Mouse (Mus musculus): ENCODE results near the gene Rps6kb2. TPM values are rescaled to one million over a fixed set of nuclear protein-coding genes. Genes with fewer than 3 reads are reported as not detected.
A peak's percentile ranks its signal among the peaks of the same experiment; 100 is the strongest.

Gene Rps6kb2
- polyA plus RNA-seq, 1 experiment from 2014 or later = 46.8 TPM

DNA sequence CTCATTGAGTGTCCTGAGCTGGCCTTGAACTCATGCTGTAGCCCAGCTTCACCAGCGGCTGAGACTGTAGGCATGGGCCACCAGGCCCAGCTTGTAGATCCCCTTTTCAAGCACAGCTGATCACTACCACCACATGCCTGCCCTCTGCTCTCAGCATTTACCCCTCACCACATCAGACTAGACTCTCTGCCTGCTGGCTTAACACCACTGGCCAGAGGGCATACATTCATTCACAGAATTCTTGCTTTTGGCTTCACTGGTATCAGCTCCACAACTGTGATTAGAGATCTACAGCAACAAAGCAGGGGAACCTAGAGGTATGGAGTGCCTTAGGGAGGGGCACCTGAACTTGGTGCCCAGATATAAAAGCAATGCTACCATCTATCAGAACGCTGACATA is 42.7 kb downstream of the Rps6kb2 start:
- ATAC-seq (ENCODE audit: low FRiP score) (no peak; the same call in 1 of the 2 replicates), DNase-seq (ENCODE audit: low spot score, missing footprints) (no peak)
- Histone ChIP-seq H3K9me3 (ENCODE audit: control insufficient read depth, low read length) (no peaks in the 10 kb centered on the region), H3K36me3 (ENCODE audit: control insufficient read depth, insufficient read depth, low read length) (no peaks in the 10 kb centered on the region), H3K4me1 (ENCODE audit: control insufficient read depth, insufficient read depth, low read length) (peaks cover 8% of the 10 kb centered on the region), H3K27ac (ENCODE audit: low read depth, low read length) (no peak overlapping the region), H3K9ac (ENCODE audit: low read length) (no peak overlapping the region), H3K4me2 (peak overlapping the region; percentile 44), H3K4me3 (ENCODE audit: low read depth, low read length) (no peak overlapping the region), H3K27me3 (ENCODE audit: control insufficient read depth, insufficient read depth, low read length) (no peaks in the 10 kb centered on the region)
- 92% methylated on average over 2 of the region's 2 CpGs for WGBS

DNA sequence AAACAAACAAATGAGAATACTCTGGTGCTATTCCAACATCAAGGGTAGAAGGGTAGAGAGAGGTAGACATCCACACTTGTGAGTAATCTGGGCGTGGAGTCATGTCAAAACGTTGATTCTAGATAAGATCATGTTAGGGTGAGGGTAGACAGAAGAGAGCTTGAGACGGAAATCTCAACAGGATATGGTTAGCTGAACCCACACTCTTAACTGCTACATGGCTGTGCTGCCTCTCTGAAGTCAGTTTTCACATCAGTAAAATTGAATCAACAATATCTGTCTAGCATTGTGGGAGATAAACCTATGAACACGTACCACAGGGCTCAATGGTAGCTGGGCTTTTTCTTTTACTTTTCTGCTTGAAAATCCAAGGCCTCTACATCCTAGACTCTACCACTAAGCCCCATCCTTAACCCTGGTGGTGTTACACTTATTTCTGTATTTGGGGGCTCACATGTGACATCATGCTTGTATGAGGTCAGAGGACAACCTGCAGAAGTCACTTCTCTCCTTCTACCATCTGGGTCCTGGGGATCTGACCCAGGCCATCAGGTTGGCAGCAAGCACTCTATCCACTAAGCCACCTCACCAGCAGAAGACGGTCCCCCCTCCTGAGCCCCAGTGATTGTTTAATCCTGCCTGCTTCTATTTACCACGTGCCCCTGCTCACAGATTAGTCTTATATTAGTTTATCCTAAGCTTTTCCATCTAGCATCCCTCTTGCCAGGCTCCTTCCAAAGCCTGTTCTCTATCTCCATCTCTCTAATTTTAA is 43.3 kb downstream of the Rps6kb2 start:
- H3K4me1 ChIP-seq (ENCODE audit: control insufficient read depth, insufficient read depth, low read length) = peaks cover 5% of the 10 kb centered on the region
- ATAC-seq (ENCODE audit: low FRiP score) = no peak
- no peak overlapping the region for H3K4me3 ChIP-seq (ENCODE audit: low read depth, low read length)
- no peak for DNase-seq (ENCODE audit: low spot score, missing footprints)
- H3K9me3 ChIP-seq (ENCODE audit: control insufficient read depth, low read length) = no peaks in the 10 kb centered on the region
- H3K36me3 ChIP-seq (ENCODE audit: control insufficient read depth, insufficient read depth, low read length) = no peaks in the 10 kb centered on the region
- H3K27me3 ChIP-seq (ENCODE audit: control insufficient read depth, insufficient read depth, low read length) = no peaks in the 10 kb centered on the region
- WGBS = 91% methylated on average over 6 of the region's 6 CpGs
- H3K9ac ChIP-seq (ENCODE audit: low read length) = no peak overlapping the region
- no peak overlapping the region for H3K27ac ChIP-seq (ENCODE audit: low read depth, low read length)
- H3K4me2 ChIP-seq = no peak overlapping the region

DNA sequence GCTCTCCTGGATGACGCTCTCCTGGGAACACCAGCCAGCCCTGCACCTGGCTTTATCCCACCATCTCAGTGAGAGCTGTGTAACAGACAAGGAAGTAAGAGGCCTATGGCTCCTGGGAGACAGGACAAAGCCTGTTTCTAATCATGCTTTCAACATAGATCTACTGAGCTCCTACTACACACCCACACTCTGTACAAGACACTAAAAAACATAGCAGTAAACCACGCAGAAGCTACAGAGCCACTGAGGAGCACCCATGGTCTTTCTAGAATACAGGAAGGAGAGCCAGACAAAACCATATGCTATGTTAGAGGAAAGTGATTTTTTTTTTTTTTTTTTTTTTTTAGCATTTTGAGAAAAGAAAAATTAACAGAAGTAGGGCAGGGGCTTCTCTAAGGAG is 44.8 kb downstream of the Rps6kb2 start:
- peaks cover 5% of the 10 kb centered on the region for H3K36me3 ChIP-seq (ENCODE audit: control insufficient read depth, insufficient read depth, low read length)
- no peak overlapping the region for H3K27ac ChIP-seq (ENCODE audit: low read depth, low read length)
- ATAC-seq (ENCODE audit: low FRiP score) = no peak
- H3K4me2 ChIP-seq = no peak overlapping the region
- DNase-seq (ENCODE audit: low spot score, missing footprints) = no peak
- H3K9me3 ChIP-seq (ENCODE audit: control insufficient read depth, low read length) = no peaks in the 10 kb centered on the region
- peaks cover 5% of the 10 kb centered on the region for H3K4me1 ChIP-seq (ENCODE audit: control insufficient read depth, insufficient read depth, low read length)
- WGBS = 97% methylated on average over 2 of the region's 2 CpGs
- H3K27me3 ChIP-seq (ENCODE audit: control insufficient read depth, insufficient read depth, low read length) = no peaks in the 10 kb centered on the region
- H3K4me3 ChIP-seq (ENCODE audit: low read depth, low read length) = no peak overlapping the region
- H3K9ac ChIP-seq (ENCODE audit: low read length) = no peak overlapping the region

DNA sequence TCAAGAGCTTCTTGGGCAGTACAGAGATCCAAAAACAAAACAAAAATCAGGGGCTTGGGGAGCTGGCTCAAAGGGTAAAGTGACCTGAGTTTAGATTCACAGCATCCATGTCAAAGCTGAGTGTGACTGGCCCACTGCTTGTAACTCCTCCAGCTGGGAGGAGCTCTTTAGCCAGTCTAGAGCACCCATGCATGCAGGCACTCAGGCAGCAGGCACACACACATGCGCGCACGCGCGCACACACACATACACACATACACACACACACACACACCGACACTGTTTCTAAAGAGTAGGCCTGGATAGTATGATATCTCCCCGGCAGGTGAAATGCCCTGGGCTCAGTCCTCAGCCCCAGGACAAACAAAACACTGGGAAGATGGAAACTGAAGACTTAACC is 46.1 kb downstream of the Rps6kb2 start:
- 97% methylated on average over 7 of the region's 7 CpGs for WGBS
- H3K4me2 ChIP-seq = no peak overlapping the region
- no peak overlapping the region for H3K27ac ChIP-seq (ENCODE audit: low read depth, low read length)
- ATAC-seq (ENCODE audit: low FRiP score) (no peak), DNase-seq (ENCODE audit: low spot score, missing footprints) (peak; percentile 49)
- H3K27me3 ChIP-seq (ENCODE audit: control insufficient read depth, insufficient read depth, low read length) = no peaks in the 10 kb centered on the region
- peaks cover 5% of the 10 kb centered on the region for H3K4me1 ChIP-seq (ENCODE audit: control insufficient read depth, insufficient read depth, low read length)
- no peak overlapping the region for H3K4me3 ChIP-seq (ENCODE audit: low read depth, low read length)
- no peaks in the 10 kb centered on the region for H3K9me3 ChIP-seq (ENCODE audit: control insufficient read depth, low read length)
- H3K36me3 ChIP-seq (ENCODE audit: control insufficient read depth, insufficient read depth, low read length) = peaks cover 5% of the 10 kb centered on the region
- H3K9ac ChIP-seq (ENCODE audit: low read length) = no peak overlapping the region

DNA sequence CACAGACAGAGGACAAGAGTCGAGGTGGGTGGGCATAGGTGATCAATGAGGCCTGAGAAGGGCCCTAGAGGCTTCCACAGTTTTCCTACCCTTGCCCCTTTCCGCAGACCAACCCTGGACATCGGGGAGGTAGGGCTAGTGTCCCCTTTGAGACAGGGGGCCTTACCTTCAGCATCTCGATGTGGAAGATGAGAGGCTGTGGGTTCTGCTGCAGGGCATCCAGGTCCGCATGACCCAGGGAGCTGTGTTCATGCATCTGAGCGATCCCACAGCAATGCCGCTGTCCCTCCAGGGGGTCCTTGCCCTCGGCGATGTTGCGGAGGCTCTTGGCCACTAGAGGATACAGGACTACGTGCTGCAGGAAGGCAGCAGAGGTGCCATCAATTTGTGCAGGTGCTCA is 47.3 kb downstream of the Rps6kb2 start:
- peaks cover 5% of the 10 kb centered on the region for H3K36me3 ChIP-seq (ENCODE audit: control insufficient read depth, insufficient read depth, low read length)

DNA sequence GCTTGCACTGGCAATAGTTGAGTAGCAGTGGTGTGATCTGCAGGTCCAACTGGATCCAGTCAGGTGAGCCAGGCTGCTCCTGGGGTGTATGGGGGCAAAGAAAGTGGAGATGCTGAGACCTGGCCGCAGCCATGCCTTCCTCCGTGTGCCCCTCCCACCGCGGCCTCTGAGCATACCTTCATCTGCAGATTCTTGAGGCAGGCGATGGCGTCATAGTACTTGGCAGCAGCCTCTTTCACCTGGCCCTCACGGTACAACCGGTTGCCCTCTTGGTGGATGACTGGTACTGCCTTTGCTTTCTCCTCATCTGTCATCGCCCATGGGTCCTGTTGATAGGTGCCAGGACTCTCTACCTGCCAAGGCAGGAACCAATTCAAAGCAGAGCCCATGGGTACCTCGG is 48.0 kb downstream of the Rps6kb2 start:
- Histone ChIP-seq H3K36me3 (ENCODE audit: control insufficient read depth, insufficient read depth, low read length) (peaks cover 5% of the 10 kb centered on the region), H3K4me1 (ENCODE audit: control insufficient read depth, insufficient read depth, low read length) (no peaks in the 10 kb centered on the region), H3K27ac (ENCODE audit: low read depth, low read length) (no peak overlapping the region), H3K4me2 (no peak overlapping the region), H3K4me3 (ENCODE audit: low read depth, low read length) (no peak overlapping the region), H3K27me3 (ENCODE audit: control insufficient read depth, insufficient read depth, low read length) (no peaks in the 10 kb centered on the region), H3K9me3 (ENCODE audit: control insufficient read depth, low read length) (no peaks in the 10 kb centered on the region), H3K9ac (ENCODE audit: low read length) (no peak overlapping the region)
- peak; percentile 31 for DNase-seq (ENCODE audit: low spot score, missing footprints)
- WGBS = 93% methylated on average over 10 of the region's 10 CpGs
- no peak for ATAC-seq (ENCODE audit: low FRiP score)

More for the DNA sequence above, 47.3 kb downstream of the Rps6kb2 start:
- Histone ChIP-seq H3K27me3 (ENCODE audit: control insufficient read depth, insufficient read depth, low read length) (no peaks in the 10 kb centered on the region), H3K27ac (ENCODE audit: low read depth, low read length) (no peak overlapping the region), H3K4me1 (ENCODE audit: control insufficient read depth, insufficient read depth, low read length) (peaks cover 3% of the 10 kb centered on the region), H3K9me3 (ENCODE audit: control insufficient read depth, low read length) (no peaks in the 10 kb centered on the region), H3K9ac (ENCODE audit: low read length) (no peak overlapping the region), H3K4me2 (no peak overlapping the region), H3K4me3 (ENCODE audit: low read depth, low read length) (no peak overlapping the region)
- ATAC-seq (ENCODE audit: low FRiP score) (no peak), DNase-seq (ENCODE audit: low spot score, missing footprints) (peak; percentile 12)
- 82% methylated on average over 11 of the region's 11 CpGs for WGBS

DNA sequence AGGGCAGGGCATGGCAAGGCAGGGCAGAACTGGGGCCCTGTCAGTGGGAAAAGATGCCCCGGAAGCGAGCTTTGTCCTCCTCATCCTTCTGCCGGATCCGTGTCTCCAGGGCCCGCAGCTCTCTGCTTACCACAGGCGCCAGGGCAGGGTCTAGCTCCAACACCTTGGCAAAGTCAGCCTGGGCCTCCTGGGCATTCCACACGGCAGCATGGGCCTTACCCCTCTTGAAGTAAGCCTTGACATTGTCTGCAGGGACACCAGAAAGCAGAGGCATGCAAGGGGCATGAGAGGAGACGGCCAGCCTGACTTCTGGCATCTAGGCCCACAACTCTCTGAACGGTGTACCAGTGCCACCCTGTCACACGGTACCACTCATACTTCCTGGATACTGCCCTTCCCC is 48.6 kb downstream of the Rps6kb2 start:
- Histone ChIP-seq H3K4me2 (no peak overlapping the region), H3K27ac (ENCODE audit: low read depth, low read length) (no peak overlapping the region), H3K4me3 (ENCODE audit: low read depth, low read length) (no peak overlapping the region), H3K9me3 (ENCODE audit: control insufficient read depth, low read length) (no peaks in the 10 kb centered on the region), H3K36me3 (ENCODE audit: control insufficient read depth, insufficient read depth, low read length) (peaks cover 5% of the 10 kb centered on the region), H3K27me3 (ENCODE audit: control insufficient read depth, insufficient read depth, low read length) (no peaks in the 10 kb centered on the region), H3K9ac (ENCODE audit: low read length) (no peak overlapping the region), H3K4me1 (ENCODE audit: control insufficient read depth, insufficient read depth, low read length) (no peaks in the 10 kb centered on the region)
- ATAC-seq (ENCODE audit: low FRiP score) (no peak), DNase-seq (ENCODE audit: low spot score, missing footprints) (no peak)
- 92% methylated on average over 10 of the region's 10 CpGs for WGBS

DNA sequence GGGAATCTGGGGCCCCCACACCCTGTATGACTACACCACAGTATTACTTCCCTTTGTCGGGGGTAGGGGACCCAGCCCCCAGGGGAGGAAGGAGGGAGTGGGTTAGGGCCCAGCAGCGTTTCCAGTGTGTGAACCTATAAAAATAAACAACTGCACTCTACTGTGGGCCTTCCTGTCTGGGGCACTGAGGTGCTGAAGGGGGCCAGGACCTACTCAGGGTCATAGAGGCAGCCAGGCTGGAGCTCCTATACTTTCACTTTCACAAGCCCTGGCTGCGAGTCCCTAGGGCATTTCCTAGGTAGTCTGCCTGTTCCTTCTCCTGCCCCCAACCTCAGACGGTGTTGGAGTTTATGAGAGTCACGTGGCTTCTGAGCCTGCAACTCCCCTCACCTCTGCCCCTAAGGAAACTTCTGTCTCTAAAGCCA is 49.3 kb downstream of the Rps6kb2 start:
- 80% methylated on average over 5 of the region's 5 CpGs for WGBS
- Histone ChIP-seq H3K4me1 (ENCODE audit: control insufficient read depth, insufficient read depth, low read length) (no peaks in the 10 kb centered on the region), H3K27ac (ENCODE audit: low read depth, low read length) (no peak overlapping the region), H3K4me3 (ENCODE audit: low read depth, low read length) (no peak overlapping the region), H3K9me3 (ENCODE audit: control insufficient read depth, low read length) (no peaks in the 10 kb centered on the region), H3K4me2 (no peak overlapping the region), H3K36me3 (ENCODE audit: control insufficient read depth, insufficient read depth, low read length) (peaks cover 5% of the 10 kb centered on the region), H3K9ac (ENCODE audit: low read length) (no peak overlapping the region), H3K27me3 (ENCODE audit: control insufficient read depth, insufficient read depth, low read length) (no peaks in the 10 kb centered on the region)
- no peak for ATAC-seq (ENCODE audit: low FRiP score)
- DNase-seq (ENCODE audit: low spot score, missing footprints) = no peak

DNA sequence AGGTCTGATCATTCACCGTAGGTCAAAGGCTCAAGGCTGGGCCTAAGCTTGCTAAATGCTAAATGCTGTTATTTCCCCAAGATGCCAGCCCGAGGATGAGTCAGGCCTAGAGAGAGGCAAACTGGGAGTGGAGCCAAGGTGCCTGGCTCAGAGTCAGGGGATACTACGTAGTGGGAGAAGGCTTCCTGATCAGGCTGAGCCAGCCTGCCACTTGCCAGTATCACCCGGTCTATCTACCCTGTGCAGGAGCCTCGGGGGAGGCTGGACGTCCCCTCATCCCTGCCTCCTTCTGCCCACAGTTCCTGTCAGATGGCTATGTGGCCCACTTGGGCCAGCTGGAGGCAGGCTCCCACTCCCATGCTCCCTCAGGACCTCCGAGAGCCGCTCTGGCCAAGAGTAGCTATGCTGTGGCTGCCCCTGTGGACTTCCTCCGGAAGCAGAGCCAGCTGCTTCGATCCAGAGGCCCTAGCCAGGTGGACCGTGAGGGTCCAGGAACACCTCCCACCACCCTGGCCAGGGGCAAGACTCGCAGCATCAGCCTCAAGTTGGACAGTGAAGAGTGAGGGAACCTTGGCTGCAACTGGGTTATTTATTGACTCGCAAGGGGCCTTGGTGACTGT is 49.9 kb downstream of the Rps6kb2 start:
- H3K4me1 ChIP-seq (ENCODE audit: control insufficient read depth, insufficient read depth, low read length) = no peaks in the 10 kb centered on the region
- H3K4me3 ChIP-seq (ENCODE audit: low read depth, low read length) = no peak overlapping the region
- no peak overlapping the region for H3K9ac ChIP-seq (ENCODE audit: low read length)
- no peak overlapping the region for H3K4me2 ChIP-seq
- WGBS = 83% methylated on average over 13 of the region's 13 CpGs
- no peak overlapping the region for H3K27ac ChIP-seq (ENCODE audit: low read depth, low read length)
- no peaks in the 10 kb centered on the region for H3K27me3 ChIP-seq (ENCODE audit: control insufficient read depth, insufficient read depth, low read length)
- DNase-seq (ENCODE audit: low spot score, missing footprints) (no peak), ATAC-seq (ENCODE audit: low FRiP score) (no peak)
- H3K36me3 ChIP-seq (ENCODE audit: control insufficient read depth, insufficient read depth, low read length) = peaks cover 5% of the 10 kb centered on the region
- H3K9me3 ChIP-seq (ENCODE audit: control insufficient read depth, low read length) = no peaks in the 10 kb centered on the region

All from midbrain, embryonic 11.5 days (tissue).